19 mouse cellular contexts compared by ENCODE assay signal in the genomic region with DNA sequence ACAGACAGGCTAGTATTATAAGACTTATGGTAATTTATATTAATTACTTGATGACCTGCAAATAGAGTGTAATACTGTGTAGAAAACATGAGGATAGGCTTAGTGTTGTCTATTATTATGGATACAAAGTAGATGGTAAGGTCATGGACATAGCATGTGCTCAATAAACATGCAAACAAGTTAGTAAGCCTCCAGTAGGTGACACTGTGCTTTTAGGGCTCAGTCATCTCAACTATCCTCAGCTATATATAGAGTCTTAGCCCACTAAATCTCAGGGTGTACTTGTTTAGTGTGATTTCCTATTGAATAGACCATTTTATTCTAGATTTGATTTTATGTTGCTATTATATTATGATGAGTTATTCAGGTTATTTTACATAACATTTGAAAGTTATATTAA. TPM values are rescaled to one million over a fixed set of nuclear protein-coding genes. Genes with fewer than 3 reads are reported as not detected.
"Had no signal": no experiment of that assay in that cellular context is flagged by ENCODE, and none has a peak within 500 bp of the region (broad histone marks: within the 10 kb centered on the region; RNA-seq: fewer than 3 reads in every experiment).

No protein-coding gene starts in this region.

- DNase-seq: kidney, postnatal 25 days; liver, postnatal 0 days; lung, embryonic 14.5 days; retina, postnatal 1 day; right cerebral cortex, postnatal 25 days; spleen, adult 18-20 months; thymus, adult 18-20 months; thymus, postnatal 36 days had no signal

- H3K4me1 ChIP-seq: midbrain, embryonic 12.5 days; midbrain, embryonic 15.5 days; neural tube, embryonic 12.5 days; neural tube, embryonic 15.5 days had no signal

- H3K9me3 ChIP-seq: midbrain, embryonic 12.5 days; midbrain, embryonic 15.5 days; neural tube, embryonic 12.5 days; neural tube, embryonic 15.5 days had no signal

- ATAC-seq: liver, postnatal 0 days; lung, postnatal 0 days; midbrain, embryonic 15.5 days had no signal

- H3K27me3 ChIP-seq: midbrain, embryonic 12.5 days; midbrain, embryonic 15.5 days; neural tube, embryonic 12.5 days; neural tube, embryonic 15.5 days had no signal

- H3K27ac ChIP-seq: kidney, postnatal 0 days; liver, embryonic 14.5 days; macrophage; midbrain, embryonic 12.5 days; midbrain, embryonic 15.5 days; neural tube, embryonic 12.5 days; neural tube, embryonic 15.5 days had no signal

- H3K36me3 ChIP-seq: midbrain, embryonic 12.5 days; midbrain, embryonic 15.5 days; neural tube, embryonic 12.5 days; neural tube, embryonic 15.5 days had no signal

- H3K4me3 ChIP-seq: midbrain, embryonic 12.5 days; midbrain, embryonic 15.5 days; neural tube, embryonic 12.5 days; neural tube, embryonic 15.5 days had no signal

RNA-seq across cellular contexts. Expression of a gene that starts 34.0 kb away (rescaled TPM):
- total RNA-seq: liver, adult 2 months; megakaryocyte, adult 5-6 weeks had no signal
- polyA plus RNA-seq: kidney, embryonic 14.5 days; kidney, postnatal 0 days; liver, adult 2 months; liver, embryonic 14.5 days; liver, postnatal 0 days; lung, postnatal 0 days; macrophage had no signal
